Mouse (Mus musculus) kidney, embryonic 14.5 days (tissue): ENCODE measurements around the gene Fbln5. TPM values are rescaled to one million over a fixed set of nuclear protein-coding genes. Genes with fewer than 3 reads are reported as not detected.
A peak's percentile ranks its signal among the peaks of the same experiment; 100 is the strongest.

Experiments used
- ATAC-seq: fragments of 200-750 bp; cut with Nextera tagmentation; 2 replicates; pipeline ENCODE4 v1.8.0; 2017; ENCODE audit warnings: moderate number of reproducible peaks, mild to moderate bottlenecking, moderate TSS enrichment, moderate library complexity; ENCODE audit not compliant: low FRiP score, low TSS enrichment
- H3K27ac ChIP-seq: fragments of 300-500 bp; sonication (generic); 2 replicates; pipeline ENCODE4 v1.5.1; 2014; ENCODE audit warnings: low read depth, mild to moderate bottlenecking, low read length, moderate library complexity, mixed read lengths
- H3K27me3 ChIP-seq: fragments of 300-500 bp; sonication (generic); 2 replicates; pipeline ENCODE4 v1.6.1; 2014; ENCODE audit warnings: mild to moderate bottlenecking, low read length; ENCODE audit not compliant: control insufficient read depth, insufficient read depth
- H3K36me3 ChIP-seq: fragments of 300-500 bp; sonication (generic); 2 replicates; pipeline ENCODE4 v1.6.1; 2014; ENCODE audit warnings: low read length, mixed read lengths; ENCODE audit not compliant: control insufficient read depth, insufficient read depth
- H3K4me1 ChIP-seq: fragments of 300-500 bp; sonication (generic); 2 replicates; pipeline ENCODE4 v1.6.1; 2014; ENCODE audit warnings: low read length, mixed read lengths; ENCODE audit not compliant: control insufficient read depth, insufficient read depth
- H3K4me2 ChIP-seq: fragments of 300-500 bp; sonication (generic); replicated peaks from 2 replicates; pipeline ENCODE4 v1.6.1; 2014; ENCODE audit warnings: low read depth, mild to moderate bottlenecking, low read length
- H3K4me3 ChIP-seq: fragments of 300-500 bp; sonication (generic); 2 replicates; pipeline ENCODE4 v1.5.1; 2014; ENCODE audit warnings: mild to moderate bottlenecking, low read length
- H3K9ac ChIP-seq: fragments of 300-500 bp; sonication (generic); 2 replicates; pipeline ENCODE4 v1.6.1; 2014; ENCODE audit warnings: low read depth, mild to moderate bottlenecking, low read length, moderate library complexity
- H3K9me3 ChIP-seq: fragments of 300-500 bp; sonication (generic); 2 replicates; pipeline ENCODE4 v1.6.1; 2016; ENCODE audit warnings: low read length; ENCODE audit not compliant: control insufficient read depth
- WGBS: fragments of 180-500 bp; shearing (Covaris S2); extraction: QIAGEN DNeasy Blood & Tissue Kit; methylation state at CpG from one replicate; pipeline ENCODE4 v1.1.7; 2014; 5-methylcytosine and 5-hydroxymethylcytosine counted together
- polyA plus RNA-seq: library from polyadenylated mRNA; unstranded; fragments of >200 nt; fragmentation: Nextera tagmentation; extraction: Ambion mirVana; gene quantifications from 2 replicates; pipeline ENCODE4 v1.2.1, GENCODE M21; 2014

The Fbln5 gene
- polyA plus RNA-seq, 1 experiment from 2014 or later: 51.3 TPM

DNA sequence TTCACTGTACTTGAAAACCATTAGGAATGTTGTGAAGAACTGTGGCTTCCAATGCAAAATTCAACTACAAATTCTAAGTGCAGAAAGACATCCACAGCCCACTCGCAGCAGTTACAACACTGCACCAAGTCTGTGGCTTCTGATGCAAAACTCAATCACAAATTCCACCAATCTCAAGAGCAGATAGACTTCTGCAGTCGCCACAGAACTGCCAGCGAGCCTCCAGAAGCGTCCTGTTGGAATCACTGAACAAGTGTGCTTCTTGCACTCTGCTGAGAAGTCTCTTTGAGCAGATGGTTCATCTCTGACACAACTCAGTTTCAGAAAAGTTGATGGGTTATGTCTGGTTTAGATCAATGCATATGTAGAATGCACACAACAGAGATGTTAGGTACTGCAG is 15.9 kb upstream of the Fbln5 start:
- Histone ChIP-seq H3K27ac (no peak overlapping the region), H3K4me2 (no peak overlapping the region), H3K36me3 (peaks cover 20% of the 10 kb centered on the region; the same call in 1 of the 2 replicates), H3K4me1 (peaks cover 9% of the 10 kb centered on the region; the same call in 1 of the 2 replicates), H3K27me3 (no peaks in the 10 kb centered on the region), H3K4me3 (no peak overlapping the region), H3K9me3 (no peaks in the 10 kb centered on the region), H3K9ac (no peak overlapping the region)
- WGBS: 85% methylated on average over 4 of the region's 4 CpGs
- no peak for ATAC-seq

- peaks cover 9% of the 10 kb centered on the region; the same call in 1 of the 2 replicates for H3K4me1 ChIP-seq
- H3K36me3 ChIP-seq: peaks cover 20% of the 10 kb centered on the region; the same call in 1 of the 2 replicates
- no peak overlapping the region for H3K27ac ChIP-seq
- 81% methylated on average over 8 of the region's 8 CpGs for WGBS
- ATAC-seq: no peak
- no peaks in the 10 kb centered on the region for H3K9me3 ChIP-seq
- no peaks in the 10 kb centered on the region for H3K27me3 ChIP-seq
- H3K4me2 ChIP-seq: no peak overlapping the region
- no peak overlapping the region for H3K9ac ChIP-seq
- no peak overlapping the region for H3K4me3 ChIP-seq
Observed at GRCm38 (mm10) chr12:101833776-101834175, 14.9 kb upstream of the Fbln5 start.

- Histone ChIP-seq H3K4me2 (no peak overlapping the region), H3K27ac (no peak overlapping the region), H3K36me3 (peaks cover 20% of the 10 kb centered on the region; the same call in 1 of the 2 replicates), H3K4me3 (no peak overlapping the region), H3K27me3 (no peaks in the 10 kb centered on the region), H3K9ac (no peak overlapping the region), H3K4me1 (peaks cover 9% of the 10 kb centered on the region; the same call in 1 of the 2 replicates), H3K9me3 (no peaks in the 10 kb centered on the region)
- peak; percentile 25; the same call in 1 of the 2 replicates for ATAC-seq
- WGBS: 63% methylated on average over 6 of the region's 6 CpGs
Observed at GRCm38 (mm10) chr12:101833115-101833506, 14.3 kb upstream of the Fbln5 start.

DNA sequence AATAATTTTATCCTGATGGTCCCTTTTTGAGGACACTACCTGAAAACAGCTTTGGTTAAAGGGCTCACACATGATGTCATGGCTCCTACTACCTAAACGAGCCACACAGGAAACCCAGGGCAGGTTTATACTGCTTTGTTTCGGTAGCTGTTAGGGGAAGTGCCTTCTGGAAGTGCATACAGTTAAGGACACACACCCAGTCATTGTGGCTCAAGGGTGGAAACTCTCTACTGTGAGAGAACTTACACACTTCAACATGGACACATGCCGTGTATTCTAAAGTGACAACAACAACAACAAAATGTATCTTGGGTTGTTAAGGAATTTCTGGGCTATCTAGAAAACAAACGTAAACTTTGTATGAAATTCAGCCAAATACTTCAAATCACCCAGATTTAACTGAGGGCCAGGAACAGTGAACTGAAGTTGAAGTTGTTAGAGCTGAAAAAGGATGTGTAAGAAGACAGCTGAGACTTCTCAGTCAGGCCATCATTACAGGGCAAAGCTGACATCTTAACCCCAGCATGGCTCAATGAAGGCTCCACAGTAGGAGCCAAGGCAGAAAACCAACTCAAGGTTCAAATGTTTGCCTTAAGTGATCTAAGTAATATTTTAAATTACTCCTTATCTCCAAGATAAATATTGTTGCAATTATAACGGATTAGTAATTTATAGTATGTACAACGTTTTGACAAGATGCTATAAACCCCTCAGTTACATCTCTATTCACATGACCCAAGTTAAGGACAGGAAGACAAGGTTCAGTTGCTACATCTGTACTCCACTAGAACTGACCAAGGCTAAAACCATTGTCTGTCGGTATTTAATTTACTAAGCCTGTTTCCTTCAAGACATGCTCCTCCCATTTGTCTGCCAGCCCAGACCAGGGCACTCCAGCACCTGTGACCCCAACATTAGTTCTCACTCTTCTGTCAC is 13.6 kb upstream of the Fbln5 start:
- H3K27me3 ChIP-seq: no peaks in the 10 kb centered on the region
- ATAC-seq: peak; percentile 87
- no peaks in the 10 kb centered on the region for H3K9me3 ChIP-seq
- WGBS: 49% methylated on average over 7 of the region's 7 CpGs
- no peak overlapping the region for H3K4me2 ChIP-seq
- no peak overlapping the region for H3K4me3 ChIP-seq
- H3K36me3 ChIP-seq: peaks cover 14% of the 10 kb centered on the region; the same call in 1 of the 2 replicates
- no peak overlapping the region; the same call in 1 of the 2 replicates for H3K27ac ChIP-seq
- peaks cover 9% of the 10 kb centered on the region; the same call in 1 of the 2 replicates for H3K4me1 ChIP-seq
- H3K9ac ChIP-seq: no peak overlapping the region

DNA sequence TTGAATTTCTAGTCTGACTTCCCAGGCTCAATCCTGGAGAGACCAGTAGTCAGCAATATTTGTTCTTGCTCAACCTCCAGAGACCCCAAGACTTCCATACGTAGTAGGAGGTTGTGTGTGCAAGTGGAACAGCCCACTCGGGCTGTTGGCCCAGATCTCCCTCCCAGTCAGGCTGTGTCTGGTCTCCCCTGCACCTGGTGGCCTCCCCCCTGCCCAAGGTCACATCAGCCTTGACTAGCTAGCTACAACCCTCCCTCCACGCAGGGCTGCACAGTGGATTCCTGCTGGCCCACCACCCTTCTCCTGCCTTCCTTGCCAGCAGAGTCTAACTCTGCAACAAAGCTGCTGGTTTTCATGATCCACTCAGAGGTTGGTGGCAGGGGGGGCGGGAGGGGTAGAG is 12.4 kb upstream of the Fbln5 start:
- Histone ChIP-seq H3K36me3 (peaks cover 6% of the 10 kb centered on the region; the same call in 1 of the 2 replicates), H3K9me3 (no peaks in the 10 kb centered on the region), H3K27me3 (no peaks in the 10 kb centered on the region), H3K4me3 (no peak overlapping the region), H3K9ac (no peak overlapping the region), H3K27ac (peak overlapping the region; percentile 62; the same call in 1 of the 2 replicates), H3K4me1 (peaks cover 9% of the 10 kb centered on the region; the same call in 1 of the 2 replicates), H3K4me2 (no peak overlapping the region)
- no peak; the same call in 1 of the 2 replicates for ATAC-seq
- WGBS: 54% methylated on average over 4 of the region's 4 CpGs

- H3K36me3 ChIP-seq: no peaks in the 10 kb centered on the region
- no peak overlapping the region for H3K4me2 ChIP-seq
- H3K4me3 ChIP-seq: no peak overlapping the region
- ATAC-seq: no peak
- H3K27me3 ChIP-seq: no peaks in the 10 kb centered on the region; the same call in 1 of the 2 replicates
- no peak overlapping the region for H3K9ac ChIP-seq
- H3K9me3 ChIP-seq: no peaks in the 10 kb centered on the region
- WGBS: 86% methylated on average over 4 of the region's 4 CpGs
- no peak overlapping the region for H3K27ac ChIP-seq
- 0 out of 2 replicates have a peak, but pooled peaks cover 4% of the 10 kb centered on the region for H3K4me1 ChIP-seq
Observed at GRCm38 (mm10) chr12:101823161-101823560, 4.3 kb upstream of the Fbln5 start.

- Histone ChIP-seq H3K27ac (no peak overlapping the region), H3K4me1 (0 out of 2 replicates have a peak, but pooled peaks cover 4% of the 10 kb centered on the region), H3K4me3 (no peak overlapping the region), H3K9ac (no peak overlapping the region), H3K36me3 (no peaks in the 10 kb centered on the region), H3K27me3 (no peaks in the 10 kb centered on the region; the same call in 1 of the 2 replicates), H3K9me3 (no peaks in the 10 kb centered on the region), H3K4me2 (no peak overlapping the region)
- ATAC-seq: no peak
- WGBS: 40% methylated on average over 3 of the region's 3 CpGs
Observed at GRCm38 (mm10) chr12:101821596-101821995, 2.7 kb upstream of the Fbln5 start.

GRCm38 (mm10) chr12:101819570-101819969 is 715 bp upstream of the Fbln5 start:
- Histone ChIP-seq H3K4me1 (0 out of 2 replicates have a peak, but pooled peaks cover 4% of the 10 kb centered on the region), H3K4me3 (peak overlapping the region; percentile 57), H3K9me3 (no peaks in the 10 kb centered on the region), H3K9ac (peak overlapping the region; percentile 47; the same call in 1 of the 2 replicates), H3K27ac (no peak overlapping the region), H3K27me3 (no peaks in the 10 kb centered on the region; the same call in 1 of the 2 replicates), H3K36me3 (no peaks in the 10 kb centered on the region), H3K4me2 (peak overlapping the region; percentile 89)
- ATAC-seq: no peak
- WGBS: 37% methylated on average over 9 of the region's 9 CpGs

- no peaks in the 10 kb centered on the region for H3K36me3 ChIP-seq
- no peaks in the 10 kb centered on the region for H3K9me3 ChIP-seq
- peak overlapping the region; percentile 89 for H3K4me2 ChIP-seq
- no peaks in the 10 kb centered on the region; the same call in 1 of the 2 replicates for H3K27me3 ChIP-seq
- no peak for ATAC-seq
- H3K9ac ChIP-seq: peak overlapping the region; percentile 47; the same call in 1 of the 2 replicates
- peak overlapping the region; percentile 57 for H3K4me3 ChIP-seq
- WGBS: 23% methylated on average over 11 of the region's 11 CpGs
- H3K27ac ChIP-seq: peak overlapping the region; percentile 71; the same call in 1 of the 2 replicates
- 0 out of 2 replicates have a peak, but pooled peaks cover 4% of the 10 kb centered on the region for H3K4me1 ChIP-seq
Observed at GRCm38 (mm10) chr12:101818246-101818607, 628 bp downstream of the Fbln5 start.
